Mouse (Mus musculus): ENCODE data around the gene Dusp6.

DNA sequence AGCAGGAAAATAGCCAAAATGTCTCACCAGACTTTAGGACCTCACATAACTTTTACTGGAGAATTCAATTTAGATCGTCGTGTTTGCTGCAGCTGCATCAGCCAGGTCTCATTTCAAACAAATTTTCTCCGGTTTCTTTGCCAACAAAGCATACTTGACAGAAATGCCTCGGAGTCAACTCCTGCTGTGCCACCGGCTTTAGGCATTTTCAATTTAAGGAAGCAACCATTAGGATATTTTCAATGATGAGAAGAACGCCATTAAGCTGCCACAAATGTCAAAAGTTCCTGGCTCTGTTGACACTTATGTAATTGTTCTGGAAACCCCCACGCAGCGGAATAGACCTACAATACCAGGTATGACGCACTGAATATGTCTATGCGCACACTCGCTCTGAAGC is 24.5 kb upstream of the Dusp6 start:
- no peak for TF ChIP-seq POLR2A (IDR thresholded peaks at IDR 0.05; ENCODE audit: extremely low read depth, insufficient read depth, low read length)
- no peak for TF ChIP-seq CTCF (IDR thresholded peaks at IDR 0.05; ENCODE audit: low read depth, low read length)
